Mouse (Mus musculus) heart, postnatal 0 days (tissue): ENCODE results near the gene Stk39.

Source experiments
- CTCF ChIP-seq: IDR thresholded peaks from 2 replicates; pipeline ENCODE4 v1.5.1; 2016; ENCODE audit warnings: antibody characterized with exemption, control low read depth, low read depth
- EP300 ChIP-seq: IDR thresholded peaks from 2 replicates; pipeline ENCODE4 v1.6.1; 2016; ENCODE audit warnings: antibody characterized with exemption, low read depth

DNA sequence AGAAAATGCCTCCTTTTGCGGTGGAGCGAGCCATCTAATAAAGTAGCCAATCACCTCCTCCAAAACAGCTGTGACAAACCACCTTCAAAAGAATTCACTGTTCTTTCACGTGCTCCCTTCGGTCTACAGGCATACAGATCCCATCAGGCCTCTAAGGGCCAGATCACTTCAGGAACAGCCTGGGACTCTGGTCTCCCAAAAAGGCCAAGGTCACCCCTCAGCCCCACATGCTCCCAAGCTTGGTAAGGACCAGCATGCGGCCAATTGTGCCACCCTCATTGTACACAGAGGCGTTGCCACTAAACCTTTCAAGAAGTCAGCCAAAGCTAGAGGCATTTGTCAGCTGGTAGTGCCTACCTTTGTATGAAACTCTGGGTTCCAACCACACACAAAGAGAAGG is 28.9 kb downstream of the Stk39 start:
- TF ChIP-seq CTCF: no peak
- no peak for TF ChIP-seq EP300
